Mouse (Mus musculus): Measurements from ENCODE around the gene Ccdc8.

Gene Ccdc8

GRCm38 (mm10) chr7:17045743-17046142 lies 53.2 kb downstream of the Ccdc8 start:
- in situ Hi-C loops (cut with MboI, MseI) = no loop called here
